Mouse (Mus musculus): ENCODE measurements at regions not wholly inside any gene's neighbourhood (a gene's known extent, or its start where the extent isn't known, plus 50 kb on each side); places are given as distances from the start of the nearest gene placed in this dataset.

DNA sequence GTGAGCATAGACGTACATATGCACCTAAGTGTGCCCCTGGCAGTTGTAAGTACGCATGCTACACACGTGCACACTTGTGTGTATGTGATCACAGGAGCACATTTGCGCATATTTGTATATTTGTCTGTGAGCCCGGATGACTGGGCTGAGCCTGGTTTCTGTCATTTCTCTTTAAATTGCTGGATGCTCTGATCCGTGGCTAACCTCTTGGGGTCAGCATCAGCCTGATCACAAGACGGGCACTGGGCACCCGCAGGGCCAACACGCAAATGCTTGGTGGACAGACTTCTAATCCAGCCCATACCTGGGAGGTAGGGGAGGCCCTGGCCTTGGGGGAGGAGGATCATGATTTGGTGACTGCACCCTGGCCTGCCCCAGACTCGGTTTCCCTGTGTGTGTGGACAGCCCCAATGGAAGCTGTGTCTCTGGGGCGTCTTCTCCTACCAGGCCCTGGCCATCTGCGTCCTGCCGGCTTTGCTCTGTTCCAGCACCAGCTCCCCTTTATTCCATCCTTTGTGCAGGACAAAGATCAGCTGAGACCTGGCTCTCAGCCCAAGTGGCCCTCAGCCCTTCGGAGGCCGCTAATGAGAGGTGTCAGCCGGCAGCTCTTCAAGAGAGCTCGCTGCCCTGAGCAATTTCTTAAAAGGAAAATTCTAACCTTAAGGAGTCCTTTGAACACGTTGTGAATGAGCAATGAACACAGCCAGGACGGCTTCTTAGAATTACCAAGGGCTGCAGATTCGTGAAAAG lies 155.0 kb upstream of the A530016L24Rik start:
- peak; percentile 29 for DNase-seq (ENCODE audit: inconsistent ontology term)

- no peak for DNase-seq (ENCODE audit: inconsistent ontology term)
Observed at GRCm38 (mm10) chr12:112335641-112336040, 153.6 kb upstream of the A530016L24Rik start.

GRCm38 (mm10) chr12:112336691-112337295 lies 152.5 kb upstream of the A530016L24Rik start:
- no peak for DNase-seq (ENCODE audit: inconsistent ontology term)

DNA sequence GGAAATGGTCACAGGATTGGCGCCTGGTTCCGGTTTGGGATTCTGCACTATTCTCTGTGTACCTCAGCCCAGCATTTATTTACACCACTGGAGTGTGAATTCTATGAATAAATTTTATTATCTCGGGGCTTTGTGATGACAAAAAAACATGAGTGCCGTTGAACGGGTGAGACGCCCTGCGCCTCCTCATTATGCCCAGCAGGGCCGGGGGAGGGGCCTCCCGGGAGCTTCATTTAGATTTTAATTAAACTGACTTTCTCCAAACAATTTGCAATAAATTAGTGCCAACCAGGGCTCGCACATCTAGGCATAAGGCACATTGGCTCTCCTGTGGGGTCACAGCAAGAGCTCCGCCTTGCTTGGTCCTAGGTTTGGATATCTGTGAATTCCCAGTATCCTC lies 151.8 kb upstream of the A530016L24Rik start:
- DNase-seq (ENCODE audit: inconsistent ontology term): no peak

- DNase-seq (ENCODE audit: inconsistent ontology term): no peak
Observed at GRCm38 (mm10) chr12:112338976-112339375, 150.3 kb upstream of the A530016L24Rik start.

DNA sequence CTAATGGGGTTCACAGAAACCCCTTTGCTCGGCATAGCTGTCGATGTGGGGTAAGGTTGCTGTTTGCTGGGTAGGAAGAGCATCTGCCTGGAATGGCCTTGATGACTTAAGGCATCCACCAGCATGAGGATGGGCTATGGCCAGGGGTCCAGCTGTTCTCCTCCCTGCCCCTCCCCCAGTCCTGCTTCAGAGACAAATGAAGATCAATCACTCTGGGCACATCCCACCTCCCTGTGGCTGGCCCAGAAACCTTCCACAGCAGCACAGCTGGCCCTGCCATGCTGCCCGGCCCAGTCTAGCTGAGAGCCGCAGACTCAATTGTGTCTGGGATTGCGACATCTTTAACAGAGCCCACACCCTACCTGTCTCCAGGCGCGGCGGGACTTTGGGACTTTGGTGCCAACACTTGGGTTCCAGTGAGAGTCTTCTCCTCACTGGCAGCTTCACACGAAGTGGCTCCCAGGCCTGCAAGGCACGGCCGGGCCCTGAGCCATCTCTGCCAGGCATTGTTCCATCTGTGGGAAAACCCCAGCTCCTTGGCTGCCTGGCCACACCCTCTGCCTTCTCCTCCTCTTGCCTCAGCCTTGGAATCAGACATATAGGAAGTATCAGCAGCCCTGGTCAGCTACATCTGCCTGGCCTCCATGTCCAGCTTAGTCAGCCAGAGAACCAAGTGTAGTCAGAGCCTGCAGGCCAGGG lies 149.6 kb upstream of the A530016L24Rik start:
- DNase-seq (ENCODE audit: inconsistent ontology term): peak; percentile 38

DNA sequence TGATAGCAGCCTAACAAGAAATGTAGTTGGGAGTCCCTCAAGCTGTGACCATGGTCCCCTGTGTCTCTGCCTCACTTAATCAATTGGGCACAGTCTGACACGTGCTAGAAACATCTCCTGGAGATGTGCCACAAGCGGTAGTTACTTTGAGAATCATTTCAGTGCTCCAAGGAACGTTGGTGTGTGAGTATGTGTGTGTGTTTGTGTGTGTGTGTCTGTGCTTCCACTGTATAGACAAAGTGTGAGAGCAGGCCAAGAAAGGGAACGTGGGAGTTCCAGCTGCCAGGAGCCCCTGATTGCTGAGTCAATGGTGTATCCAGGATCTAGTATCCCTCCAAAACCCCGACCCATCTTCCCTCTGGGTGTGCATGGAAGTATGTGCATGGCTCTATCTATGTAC lies 149.0 kb upstream of the A530016L24Rik start:
- peak; percentile 8 for DNase-seq (ENCODE audit: inconsistent ontology term)

DNA sequence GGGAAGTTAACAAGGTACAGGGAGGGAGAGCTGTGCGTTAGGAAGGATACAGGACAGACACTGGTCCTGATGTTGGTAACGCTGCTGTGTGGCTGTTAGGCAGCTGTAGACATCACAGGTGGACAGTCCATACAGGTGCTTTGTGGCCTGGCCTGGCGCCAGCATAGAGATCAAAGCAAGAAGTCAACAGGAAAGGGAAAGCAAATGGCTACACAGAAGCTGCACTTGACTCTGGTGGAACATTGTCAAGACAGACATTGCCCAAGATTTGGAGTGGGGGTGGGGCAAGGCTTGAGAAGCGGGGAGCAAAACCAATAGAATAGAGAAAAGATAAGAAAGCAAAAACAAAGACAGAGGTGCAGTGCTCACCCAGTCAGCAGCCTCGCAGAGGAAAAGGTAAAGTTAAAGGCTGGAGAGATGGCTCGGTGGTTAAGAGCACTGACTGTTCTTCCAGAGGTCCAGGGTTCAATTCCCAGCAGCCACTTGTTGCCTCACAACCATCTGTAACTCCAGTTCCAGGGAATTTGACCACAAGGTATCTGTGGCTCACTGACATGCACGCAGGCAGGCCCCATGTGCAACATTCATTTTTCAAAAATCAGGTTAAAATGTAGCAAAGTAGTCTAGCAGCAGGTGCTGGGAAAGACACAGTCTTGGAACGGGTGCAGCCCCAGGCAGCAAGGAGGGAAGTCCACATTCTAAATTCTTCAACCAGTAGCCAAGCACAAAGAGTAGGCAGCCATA lies 147.3 kb upstream of the A530016L24Rik start:
- DNase-seq (ENCODE audit: inconsistent ontology term): no peak

GRCm38 (mm10) chr12:112343064-112343463 lies 146.2 kb upstream of the A530016L24Rik start:
- DNase-seq (ENCODE audit: inconsistent ontology term): no peak

DNA sequence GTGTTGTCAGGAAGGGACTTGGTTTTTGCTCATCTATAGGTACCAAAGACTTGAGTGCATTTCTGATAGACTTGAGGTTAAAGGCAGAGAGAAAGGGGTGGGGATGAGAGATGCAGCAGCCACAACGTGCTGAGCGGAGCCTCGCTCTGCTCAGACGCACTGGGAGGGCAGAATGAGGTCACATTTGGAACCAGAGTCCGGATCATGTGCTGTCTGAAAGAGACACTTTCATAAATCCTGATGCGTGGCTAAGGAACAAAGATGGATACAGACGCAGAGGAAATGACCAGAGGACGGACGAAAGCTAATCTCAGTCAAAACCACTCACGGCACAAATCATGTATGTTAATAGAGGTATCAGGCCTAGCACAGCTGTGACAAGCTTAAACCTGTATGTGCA lies 145.0 kb upstream of the A530016L24Rik start:
- DNase-seq (ENCODE audit: inconsistent ontology term): no peak

DNA sequence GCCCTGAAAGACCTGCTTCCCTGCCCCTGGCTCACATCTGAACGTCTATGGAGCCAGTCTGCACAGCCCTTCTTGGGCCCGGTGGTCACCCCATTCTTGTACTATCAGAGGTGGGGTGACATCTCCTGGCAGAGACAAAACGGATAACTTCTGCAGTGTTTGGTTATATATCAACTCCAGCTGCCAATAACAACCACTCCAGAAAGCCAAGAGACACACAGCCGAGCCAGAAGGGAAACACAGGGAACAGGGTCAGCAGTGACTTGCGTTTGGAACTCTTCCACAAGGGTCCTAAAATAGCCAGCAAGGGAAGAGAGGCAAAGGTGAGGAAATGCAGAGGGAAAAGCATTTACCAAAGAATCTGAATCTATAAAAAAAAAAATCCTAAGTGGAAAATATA lies 143.5 kb upstream of the A530016L24Rik start:
- no peak for DNase-seq (ENCODE audit: inconsistent ontology term)

- no peak for DNase-seq (ENCODE audit: inconsistent ontology term)
Observed at GRCm38 (mm10) chr12:112348116-112348515, 141.1 kb upstream of the A530016L24Rik start.

- DNase-seq (ENCODE audit: inconsistent ontology term): peak; percentile 27
Observed at GRCm38 (mm10) chr12:112349676-112350318, 139.5 kb upstream of the A530016L24Rik start.

DNA sequence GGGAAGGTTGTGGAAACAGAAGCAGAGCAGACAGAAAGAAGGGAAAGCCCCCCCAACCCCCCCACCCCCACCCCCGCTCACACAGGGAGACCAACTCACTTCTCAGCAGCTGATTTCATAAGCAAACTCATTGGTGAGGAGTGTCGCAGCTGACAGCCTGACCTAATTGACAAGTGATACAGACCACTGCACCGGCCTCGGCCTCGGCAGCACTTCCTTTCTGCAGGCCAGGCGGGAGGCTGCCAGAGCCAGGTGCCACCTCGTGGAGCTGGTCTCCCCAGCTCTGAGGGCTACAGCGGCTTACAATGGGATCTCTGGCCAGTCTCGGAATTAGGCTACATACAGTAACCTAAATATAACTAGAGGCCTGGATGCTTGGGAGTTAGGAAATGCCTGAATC lies 138.5 kb upstream of the A530016L24Rik start:
- DNase-seq (ENCODE audit: inconsistent ontology term): peak; percentile 61

- DNase-seq (ENCODE audit: inconsistent ontology term): no peak
Observed at GRCm38 (mm10) chr12:112363349-112363748, 125.9 kb upstream of the A530016L24Rik start.

DNA sequence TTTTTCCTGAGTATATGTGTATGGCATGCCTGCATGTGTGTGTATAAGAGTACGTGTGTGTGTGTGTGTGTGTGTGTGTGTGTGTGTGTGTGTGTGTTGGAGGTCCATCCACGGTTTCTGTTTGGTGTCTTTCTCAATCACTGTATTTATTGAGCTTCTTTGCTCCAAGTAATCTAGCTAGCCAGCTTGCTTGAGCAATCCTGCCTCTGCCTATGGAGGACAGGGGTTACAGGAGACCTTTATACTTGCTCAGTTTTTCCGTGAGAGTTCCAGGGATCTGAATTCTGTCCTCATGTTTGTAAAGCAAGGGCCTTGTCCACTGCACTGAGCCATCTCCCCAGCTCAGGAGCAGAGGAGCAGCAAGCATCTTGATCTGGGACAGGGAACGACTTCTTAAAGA lies 122.0 kb upstream of the A530016L24Rik start:
- no peak for DNase-seq (ENCODE audit: inconsistent ontology term)

DNA sequence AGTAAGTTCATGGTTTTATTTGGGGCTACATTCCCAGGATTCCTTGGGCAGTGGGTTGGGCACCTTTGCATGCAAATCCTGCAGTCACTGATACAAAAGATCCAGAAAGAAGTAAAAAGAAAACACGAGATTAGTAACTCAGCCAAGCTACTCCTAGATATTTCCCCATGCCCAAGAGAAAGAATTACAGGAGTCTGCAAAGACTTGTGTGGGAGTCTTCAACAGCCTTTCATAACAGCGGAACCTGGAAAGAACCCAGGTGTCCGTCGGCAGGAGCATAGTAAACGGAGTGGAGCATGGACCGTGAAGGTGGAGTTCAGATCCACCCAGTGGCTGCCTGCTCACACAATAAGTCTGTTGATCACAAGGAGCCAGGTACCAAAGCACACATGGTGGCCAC lies 121.1 kb upstream of the A530016L24Rik start:
- no peak for DNase-seq (ENCODE audit: inconsistent ontology term)

- no peak for DNase-seq (ENCODE audit: inconsistent ontology term)
Observed at GRCm38 (mm10) chr12:112369581-112370371, 119.5 kb upstream of the A530016L24Rik start.

DNA sequence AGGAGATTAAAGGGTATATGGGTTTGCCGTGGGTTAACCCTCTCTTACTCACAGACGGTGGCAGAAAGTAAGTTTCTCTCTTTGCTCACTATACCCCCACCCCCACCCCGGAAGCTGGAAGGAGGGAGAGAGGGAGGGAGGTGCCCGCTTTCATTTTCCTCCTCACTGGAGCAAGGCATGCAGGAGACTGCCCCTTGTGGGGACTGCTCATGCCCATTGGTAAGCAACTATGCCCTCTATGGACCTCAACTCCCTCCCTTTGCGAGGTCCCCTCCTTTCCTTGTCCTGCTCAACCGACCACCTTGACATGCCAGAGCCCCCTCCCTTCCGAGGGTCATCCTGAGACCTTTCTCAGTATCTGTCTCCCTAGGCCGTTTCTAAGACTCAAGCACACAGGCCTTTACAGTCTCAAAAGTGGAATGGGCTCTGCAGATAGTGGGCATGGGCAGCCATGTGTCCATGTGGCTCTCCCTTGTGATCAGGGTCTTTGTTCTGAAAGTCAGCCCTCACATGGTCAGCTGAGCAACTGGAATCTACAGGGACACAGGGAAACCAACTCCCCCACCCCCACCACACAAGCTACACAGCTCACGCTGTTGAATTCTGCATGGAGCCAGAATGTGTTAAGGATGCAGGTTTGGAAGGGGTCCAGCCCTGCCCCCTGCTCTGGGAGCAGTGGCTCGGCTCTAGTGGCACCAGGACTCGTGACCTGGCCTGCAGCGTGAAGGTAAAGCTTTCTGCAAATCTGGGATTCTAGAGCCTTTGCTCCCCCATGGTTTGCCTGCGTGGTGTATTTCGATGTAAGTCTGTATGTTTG lies 116.8 kb upstream of the A530016L24Rik start:
- peak; percentile 11 for DNase-seq (ENCODE audit: inconsistent ontology term)

GRCm38 (mm10) chr12:112373966-112374365 lies 115.3 kb upstream of the A530016L24Rik start:
- DNase-seq (ENCODE audit: inconsistent ontology term): no peak

Measured in Muller cell, postnatal 12 days (primary cell).